Mouse (Mus musculus) adrenal gland, adult 18-20 months (tissue): ENCODE data around the gene Limk2. TPM values are rescaled to one million over a fixed set of nuclear protein-coding genes. Genes with fewer than 3 reads are reported as not detected.

Experiments used
- DNase-seq, 2 experiments: peaks; one replicate each; pipeline ENCODE4 v3.0.0; 2021 to 2022; ENCODE audit warnings: low spot score in 2 of 2
- total RNA-seq, 2 experiments: library from RNA; stranded (reverse); gene quantifications; 1 replicate in 1 of 2; 2 replicates in 1 of 2; pipeline ENCODE4 v1.2.3; 2021

Gene Limk2
- total RNA-seq, 2 experiments from 2014 or later = 15.0 to 18.9 TPM

DNA sequence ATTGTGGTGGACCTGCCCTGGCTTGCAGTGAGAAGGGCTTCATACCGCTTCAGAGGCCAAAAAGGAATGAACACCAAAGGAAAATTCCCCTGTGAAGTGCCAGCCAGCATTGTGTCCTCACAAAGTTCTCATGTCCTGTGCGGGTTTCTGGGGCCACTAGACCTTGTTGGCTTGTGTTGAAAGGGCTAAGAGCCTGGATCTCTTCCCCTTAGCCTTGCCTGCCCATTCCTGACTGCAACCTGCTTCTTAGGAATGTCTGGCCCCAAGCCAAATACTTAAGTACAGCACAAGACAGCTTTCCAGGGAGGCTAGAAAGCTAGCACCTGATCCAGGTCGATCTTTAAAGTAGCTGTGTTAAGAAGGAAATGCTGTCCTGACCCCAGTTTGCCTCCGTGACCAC lies 106.2 kb downstream of the Limk2 start:
- DNase-seq = no peak

DNA sequence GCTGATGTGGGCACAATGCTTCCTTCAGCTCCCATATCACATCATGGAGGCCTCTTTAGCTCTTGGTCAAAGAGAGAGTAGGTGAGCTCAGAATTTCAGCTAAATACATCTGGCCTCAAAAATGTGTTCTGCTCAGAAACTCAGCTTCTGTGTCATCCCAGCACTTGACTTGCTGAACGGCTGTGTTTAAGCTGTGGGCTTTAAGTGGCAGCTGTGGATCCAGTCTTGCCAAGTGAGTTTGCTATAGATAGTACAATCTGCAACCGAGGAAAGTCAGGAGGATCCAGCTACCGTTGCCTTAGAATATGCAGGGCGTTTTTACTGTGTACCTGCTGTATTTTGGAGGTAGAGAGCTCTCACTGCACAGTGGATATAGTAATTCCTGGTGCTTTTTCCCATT lies 106.6 kb downstream of the Limk2 start:
- DNase-seq = no peak

DNA sequence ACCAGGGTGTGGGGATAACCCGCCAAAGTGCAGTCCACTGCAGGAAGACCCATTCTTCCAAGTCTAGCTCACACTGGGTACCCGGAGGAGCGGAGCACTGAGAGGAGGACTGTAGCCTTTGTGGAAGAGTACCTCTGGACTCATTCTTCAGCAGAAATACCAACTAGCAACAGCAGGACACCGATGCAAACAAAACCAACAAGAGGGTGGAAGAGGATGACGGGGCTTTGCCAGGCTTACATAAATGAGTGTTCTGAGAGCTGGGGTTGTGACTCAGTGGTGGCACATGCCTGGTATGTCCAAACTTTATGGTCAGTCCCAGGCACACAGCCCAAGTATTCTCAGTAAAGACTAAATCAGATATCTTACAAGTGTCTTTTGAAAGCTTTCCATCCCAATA lies 107.9 kb downstream of the Limk2 start:
- DNase-seq = no peak

DNA sequence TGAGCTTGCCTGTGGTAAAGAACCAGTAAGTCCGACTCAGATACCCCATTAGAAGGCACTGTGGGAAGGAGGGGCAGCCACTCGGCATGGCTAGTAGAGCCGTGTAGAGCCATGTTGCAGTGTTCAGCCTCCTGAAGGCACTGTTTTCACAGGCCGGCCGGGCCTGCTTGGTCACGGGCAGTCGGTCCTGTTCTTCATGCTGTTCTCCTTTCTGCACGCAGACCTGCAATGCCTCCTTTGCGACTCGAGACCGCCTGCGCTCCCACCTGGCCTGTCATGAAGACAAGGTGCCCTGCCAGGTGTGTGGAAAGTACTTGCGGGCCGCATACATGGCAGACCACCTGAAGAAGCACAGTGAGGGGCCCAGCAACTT lies 110.2 kb downstream of the Limk2 start:
- no peak for DNase-seq

DNA sequence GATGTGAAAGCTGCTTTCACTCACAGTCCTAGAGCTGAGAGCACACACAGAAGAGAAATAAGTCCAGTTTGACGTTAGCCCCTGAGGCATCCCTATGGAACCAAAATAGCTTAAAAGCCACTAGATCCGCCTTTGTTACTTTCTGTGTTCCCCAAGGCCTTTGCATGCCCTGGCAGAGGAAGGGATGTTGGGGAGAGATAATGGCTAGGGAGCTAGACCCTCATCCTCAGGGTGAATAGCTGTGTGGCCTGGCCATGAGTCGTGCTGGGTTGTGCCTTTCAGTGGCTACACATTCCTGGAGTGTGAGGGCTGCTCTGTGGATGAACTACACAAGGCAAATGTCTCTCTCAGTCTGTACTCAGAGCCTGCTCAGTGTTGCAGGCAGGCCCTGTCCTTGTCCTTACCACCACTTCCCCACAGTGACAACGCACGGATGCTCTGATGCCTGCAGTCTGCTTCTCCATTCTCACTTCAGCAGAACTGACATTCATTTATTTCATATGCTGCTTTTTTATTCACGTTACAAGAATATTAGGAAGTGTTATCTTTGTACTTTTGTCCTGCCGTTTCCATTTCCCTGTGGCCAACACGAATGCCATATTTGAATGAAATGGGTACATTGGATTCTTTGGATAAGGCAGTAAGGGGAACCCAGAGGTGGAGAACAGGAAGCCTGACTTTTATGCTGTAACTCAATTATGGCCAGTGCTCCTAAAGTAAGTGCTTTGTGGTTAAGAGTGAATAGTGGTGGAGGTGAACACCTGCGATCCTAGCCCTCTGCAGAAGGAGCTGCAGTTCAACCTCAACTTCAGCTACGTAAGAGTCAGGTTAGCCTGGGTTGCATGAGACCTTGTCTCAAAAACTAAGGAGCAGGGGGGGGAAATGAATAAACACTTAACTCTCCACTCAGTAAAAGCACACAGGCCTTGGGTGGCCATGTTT lies 110.8 kb downstream of the Limk2 start:
- no peak for DNase-seq

DNA sequence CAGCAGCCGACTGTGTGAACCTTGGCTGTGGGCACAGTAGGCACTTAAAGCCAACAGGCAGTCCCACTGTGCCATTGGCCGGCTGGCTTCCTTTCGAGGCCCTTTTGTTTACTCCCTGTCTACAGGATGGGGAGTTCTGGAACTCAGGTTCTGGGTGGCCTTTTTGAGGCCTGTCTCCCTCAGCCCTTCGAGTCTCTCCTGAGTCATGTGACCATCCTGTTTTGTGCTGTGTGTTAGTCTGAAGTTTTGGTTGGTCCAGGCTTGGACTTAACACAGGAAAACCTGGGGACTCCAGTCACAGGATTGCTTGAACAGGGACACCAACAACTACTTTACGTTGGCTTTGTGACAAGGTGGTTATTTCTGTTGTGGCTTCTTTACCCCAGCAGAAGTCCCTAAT lies 112.9 kb downstream of the Limk2 start:
- DNase-seq = no peak

DNA sequence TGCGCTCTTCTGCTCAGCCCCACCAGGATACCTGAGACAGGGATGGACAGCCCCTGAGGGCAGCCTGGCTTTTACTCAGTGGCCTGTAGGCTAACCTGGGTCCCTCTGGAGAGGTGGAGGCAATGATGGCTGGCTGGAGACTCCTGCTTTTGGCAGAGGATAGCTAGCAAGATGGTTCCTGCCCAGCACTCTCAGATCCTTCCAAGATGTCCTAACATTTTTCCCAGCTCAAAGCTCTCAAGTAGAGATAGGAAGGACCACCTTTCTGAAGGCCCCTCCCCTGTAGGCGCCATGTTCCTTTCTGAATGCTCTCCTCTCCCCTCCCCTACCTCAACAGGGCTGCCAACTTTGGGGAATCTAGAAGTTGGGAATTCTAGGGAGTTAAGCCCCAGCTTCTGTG lies 114.3 kb downstream of the Limk2 start:
- no peak for DNase-seq

Other genes with a start within 250 kb of the Limk2 start
- gene Sfi1, start 215.7 kb downstream of the Limk2 start, total RNA-seq = 10 to 100 TPM; 42.5 to 53.7 TPM
- 10 to 100 TPM; 46.4 to 58.8 TPM for gene Eif4enif1, start 206.8 kb downstream of the Limk2 start, total RNA-seq
- gene Drg1, start 142.8 kb downstream of the Limk2 start, total RNA-seq = 10 to 100 TPM; 77.1 to 94.1 TPM
- gene Patz1, start 120.3 kb downstream of the Limk2 start, total RNA-seq = 10 to 100 TPM; 16.1 to 24.6 TPM
- gene Pik3ip1, start 78.8 kb downstream of the Limk2 start, total RNA-seq = 10 to 100 TPM in 1 of 2 experiments, 1 to 10 TPM in 1; 9.1 to 12.0 TPM
- gene Rnf185, start 43.2 kb upstream of the Limk2 start, total RNA-seq = 10 to 100 TPM; 31.9 to 35.3 TPM
- under 1 TPM in 1 of 2 experiments, not detected in 1; 0.23 TPM for gene Pla2g3, start 79.1 kb upstream of the Limk2 start, total RNA-seq
- under 1 TPM; 0.60 to 0.90 TPM for gene Inpp5j, start 95.6 kb upstream of the Limk2 start, total RNA-seq
- gene Selenom, start 105.5 kb upstream of the Limk2 start, total RNA-seq = 10 to 100 TPM; 40.1 to 43.7 TPM
- 10 to 100 TPM; 43.8 to 52.3 TPM for gene Smtn, start 131.4 kb upstream of the Limk2 start, total RNA-seq
- gene Morc2a, start 240.0 kb upstream of the Limk2 start, total RNA-seq = 10 to 100 TPM; 31.5 to 39.8 TPM